Mouse (Mus musculus): Measurements from ENCODE around the gene Oxa1l.
"Not testable (repeated sequence)": the region's sequence is repeated elsewhere in the genome, so short reads cannot be mapped to it uniquely, and the experiment has no call there.

Gene Oxa1l

GRCm38 (mm10) chr14:54360577-54361340, at the start of gene Oxa1l:
Gene Oxa1l (plus strand): TSS chr14:54360834.
- peak; percentile 85 for DNase-seq (ENCODE audit: low read depth)

GRCm38 (mm10) chr14:54311763-54312162, 48.9 kb upstream of the Oxa1l start:
- DNase-seq (ENCODE audit: low read depth), result no peak

DNA sequence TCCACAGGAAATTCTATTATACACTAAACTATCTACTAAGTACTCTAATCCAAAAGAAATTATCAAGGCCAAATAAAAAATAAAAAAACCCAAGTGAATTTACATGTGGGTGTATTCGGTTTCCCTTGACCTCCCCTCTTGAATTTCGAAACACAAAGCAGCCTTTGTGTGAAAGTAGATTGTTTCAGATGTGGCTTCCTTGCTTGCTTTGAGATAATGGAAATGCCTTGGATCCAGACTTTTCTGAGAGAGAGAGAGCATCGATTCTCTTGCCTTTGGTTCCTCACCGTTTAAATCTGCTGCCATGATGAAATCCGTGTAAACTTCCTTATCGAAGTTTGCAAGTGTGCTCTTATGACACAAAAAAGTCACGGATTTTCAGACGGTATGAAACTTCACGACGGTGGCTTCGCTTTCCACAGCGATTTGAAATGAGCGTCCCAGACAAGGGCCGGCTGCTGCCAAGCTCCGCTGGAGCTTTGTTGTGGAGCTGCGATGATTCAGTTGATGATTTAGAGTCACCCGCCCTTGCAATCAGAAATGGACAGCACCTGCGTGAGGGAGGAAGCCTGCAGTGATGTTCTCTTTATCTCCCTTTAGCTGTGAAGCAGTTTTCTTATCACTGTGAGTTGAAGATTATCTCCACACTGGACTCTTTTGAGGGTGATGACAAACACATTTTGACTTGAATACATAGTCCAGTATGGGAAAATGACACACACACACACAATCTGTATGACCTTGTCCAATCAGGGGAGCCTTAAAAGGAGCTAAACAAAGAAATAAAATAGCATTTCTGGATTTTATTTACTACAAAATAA, 38.9 kb upstream of the Oxa1l start:
- DNase-seq (ENCODE audit: low read depth), result no peak

DNA sequence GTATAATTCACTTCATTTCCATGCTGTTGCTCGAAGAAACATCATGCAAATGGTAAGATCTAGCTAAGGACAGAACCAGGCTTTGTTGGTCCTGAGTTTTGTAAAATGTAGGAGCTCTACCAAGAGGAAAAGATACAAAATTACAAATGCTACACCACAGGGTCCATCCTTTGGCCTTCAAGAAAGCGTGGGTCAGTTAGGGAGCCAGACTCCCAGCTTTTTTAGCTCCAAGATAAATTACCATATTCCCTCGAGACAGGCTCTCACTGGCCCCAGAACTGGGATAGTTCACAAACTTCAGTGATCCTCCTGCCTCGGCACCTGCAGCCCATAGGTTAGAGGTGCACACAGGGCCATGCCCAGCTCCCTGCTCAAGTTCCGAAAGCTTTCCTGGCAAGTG, 36.1 kb upstream of the Oxa1l start:
- DNase-seq (ENCODE audit: low read depth), result no peak

GRCm38 (mm10) chr14:54328548-54328947, 32.1 kb upstream of the Oxa1l start:
- no peak for DNase-seq (ENCODE audit: low read depth)

DNA sequence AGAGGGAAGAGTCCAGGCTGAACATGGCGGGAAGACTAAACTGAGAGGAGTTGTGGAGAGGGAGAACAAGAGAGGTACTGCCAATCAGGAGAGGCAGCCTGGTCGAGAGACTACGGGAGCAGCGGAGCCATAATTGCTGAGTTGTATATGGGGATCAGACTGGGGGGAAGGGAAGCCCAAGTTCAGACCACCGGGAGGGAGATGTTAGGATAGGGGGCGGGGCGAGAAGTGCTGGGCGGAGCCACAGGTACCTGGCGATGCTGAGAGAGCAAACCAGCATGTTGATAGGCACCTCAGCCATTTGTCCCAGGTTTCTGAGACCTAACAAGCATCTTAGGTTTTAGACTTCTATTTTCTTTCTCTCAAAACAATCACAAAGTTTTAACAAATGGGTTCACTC, 31.4 kb upstream of the Oxa1l start:
- no peak for DNase-seq (ENCODE audit: low read depth)

- DNase-seq (ENCODE audit: low read depth), result no peak
Measured at GRCm38 (mm10) chr14:54331178-54331577, 29.5 kb upstream of the Oxa1l start.

- no peak for DNase-seq (ENCODE audit: low read depth)
Measured at GRCm38 (mm10) chr14:54332176-54333074, 28.2 kb upstream of the Oxa1l start.

DNA sequence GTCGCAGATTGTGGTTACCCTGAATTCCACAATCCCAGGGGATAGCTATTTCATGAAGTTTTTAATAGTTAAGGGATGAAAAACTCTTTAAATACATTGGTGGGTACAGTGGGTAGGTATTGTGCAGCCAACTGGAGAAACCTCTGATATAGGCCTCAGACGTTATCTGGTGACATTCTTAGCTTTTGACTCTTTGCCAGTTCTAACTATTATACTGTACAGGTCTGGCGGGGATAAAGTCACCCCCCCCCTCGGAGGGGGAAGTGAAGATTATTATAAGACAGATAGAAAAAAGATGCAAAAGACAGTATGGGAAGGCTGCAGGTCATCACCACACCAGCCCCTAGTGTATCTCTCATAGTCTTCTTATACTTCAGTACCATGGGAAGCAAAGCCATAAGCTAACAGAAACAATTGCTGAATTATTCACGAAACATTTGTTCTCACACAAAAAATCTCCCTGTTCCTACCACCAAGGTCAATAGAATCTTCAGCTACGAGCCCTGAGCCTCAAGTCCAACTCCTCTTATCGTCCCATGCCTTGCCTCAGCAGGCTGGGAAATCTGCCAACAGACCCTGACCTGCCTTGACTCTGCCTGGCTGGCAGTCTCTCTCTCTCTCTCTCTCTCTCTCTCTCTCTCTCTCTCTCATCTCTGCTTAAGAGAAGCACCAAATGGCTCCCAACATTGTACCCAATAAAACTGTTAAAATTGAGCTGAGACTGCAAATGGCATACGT, 27.0 kb upstream of the Oxa1l start:
- no peak for DNase-seq (ENCODE audit: low read depth)

DNA sequence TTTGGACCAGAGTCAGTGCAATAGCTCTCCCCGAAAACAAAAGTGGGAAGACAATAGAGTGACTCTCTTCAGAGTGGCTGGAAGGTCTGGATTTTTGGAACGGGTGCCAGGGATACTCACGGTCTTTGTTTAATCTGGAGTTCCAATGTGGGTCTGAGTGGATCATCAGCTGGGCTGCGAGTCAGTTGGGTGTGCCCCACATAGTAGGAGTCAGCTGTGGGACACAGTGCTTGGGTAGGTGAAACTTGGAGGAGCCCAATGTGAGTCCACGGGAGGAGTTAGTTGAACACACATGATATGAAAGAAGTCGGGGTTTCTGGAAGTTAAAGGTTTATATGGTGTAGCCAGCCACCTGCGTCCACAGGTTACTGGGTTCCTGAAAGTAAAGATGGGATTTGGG, 19.8 kb upstream of the Oxa1l start:
- no peak for DNase-seq (ENCODE audit: low read depth)

DNA sequence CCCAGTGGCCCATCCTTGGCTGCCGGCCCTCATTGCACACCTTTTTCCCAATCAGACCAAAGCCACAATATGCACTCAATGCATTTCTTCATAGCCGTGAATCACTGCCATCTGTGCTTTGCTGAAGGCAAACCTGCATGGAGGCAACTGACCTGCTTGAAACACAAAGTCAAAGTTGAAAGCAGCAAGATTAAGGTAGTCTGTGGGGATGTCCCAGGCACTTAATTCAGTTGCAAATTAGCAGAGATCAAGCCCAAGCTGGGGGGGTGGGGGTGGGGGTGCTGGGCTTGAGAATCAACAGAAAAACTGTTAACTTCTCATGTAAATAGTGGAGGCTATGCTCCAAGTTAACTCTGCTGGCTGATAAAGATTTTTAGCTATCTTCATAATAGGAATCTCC, 18.8 kb upstream of the Oxa1l start:
- DNase-seq (ENCODE audit: low read depth), result not testable (repeated sequence)

DNA sequence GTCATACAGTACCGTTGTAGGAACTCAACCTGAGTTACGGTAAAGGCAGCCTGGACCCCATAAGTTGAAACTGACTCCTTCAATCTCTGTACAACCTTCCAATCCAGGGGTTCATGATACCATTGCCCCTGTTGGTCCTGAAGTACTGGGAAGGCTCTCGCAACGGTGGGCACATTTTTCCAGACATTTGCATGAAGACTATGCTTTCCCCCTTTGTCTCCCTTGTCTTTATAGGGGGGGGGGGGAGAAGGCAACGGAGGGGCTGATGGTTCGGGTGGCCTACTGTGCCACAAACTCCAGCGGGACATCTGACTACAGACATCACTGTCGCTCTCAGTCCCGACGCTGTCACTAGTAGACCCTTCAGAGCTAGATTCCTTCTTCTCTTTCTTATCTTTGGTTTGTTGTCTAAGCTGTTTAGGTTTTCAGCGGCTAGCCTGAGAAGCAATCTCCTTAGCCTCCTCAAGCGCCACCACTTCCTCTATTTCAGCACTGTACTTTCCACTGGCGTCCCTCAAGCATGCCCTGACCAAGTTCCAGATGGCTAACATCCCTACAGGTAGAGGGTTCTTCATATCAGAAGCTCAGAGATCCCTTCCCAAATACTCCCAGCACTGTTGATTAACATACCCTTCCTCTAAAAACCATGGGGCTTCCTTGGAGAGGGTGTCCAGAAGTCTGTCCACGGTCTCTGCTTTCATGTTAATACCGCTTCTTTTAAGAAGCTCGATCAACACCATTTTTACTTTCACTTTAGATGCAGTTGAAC, 9.7 kb upstream of the Oxa1l start:
- not testable (repeated sequence) for DNase-seq (ENCODE audit: low read depth)

- no peak for DNase-seq (ENCODE audit: low read depth)
Measured at GRCm38 (mm10) chr14:54352314-54352713, 8.3 kb upstream of the Oxa1l start.

DNA sequence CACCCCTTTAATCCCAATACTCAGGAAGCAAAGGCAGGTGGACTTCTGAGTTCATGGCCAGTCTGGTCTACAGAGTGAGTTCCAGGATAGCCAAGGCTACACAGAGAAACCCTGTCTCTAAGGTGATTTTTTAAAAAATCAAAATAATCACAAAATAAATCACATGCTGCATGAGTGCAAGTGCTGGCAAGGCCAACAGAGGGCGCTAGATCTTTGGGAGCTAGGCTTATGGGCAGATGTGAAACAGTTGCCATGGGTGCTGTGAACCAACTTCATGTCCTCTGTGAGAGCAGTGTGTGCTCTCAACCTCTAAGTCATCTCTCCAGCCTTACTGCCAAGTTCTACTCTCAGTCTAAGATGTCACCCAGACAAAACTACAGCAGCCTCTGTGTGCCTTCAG, 6.2 kb upstream of the Oxa1l start:
- no peak for DNase-seq (ENCODE audit: low read depth)

DNA sequence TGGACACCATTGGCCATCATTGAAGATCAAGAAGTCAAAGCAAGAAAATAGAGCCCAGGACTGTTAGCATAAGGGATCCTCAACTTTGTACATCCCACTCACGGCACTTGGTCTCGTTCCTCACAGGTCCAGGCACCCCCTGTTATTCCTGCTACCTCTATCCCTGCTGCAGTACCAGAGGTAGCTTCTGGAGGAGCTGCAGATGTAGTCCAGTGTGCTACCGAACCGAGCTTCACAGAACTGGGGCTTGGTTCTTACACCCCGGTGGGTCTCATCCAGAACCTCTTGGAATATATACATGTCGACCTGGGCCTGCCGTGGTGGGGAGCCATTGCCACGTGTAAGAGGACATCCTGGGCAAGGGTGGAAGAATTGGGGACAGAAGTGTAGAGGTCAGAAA, 2.5 kb downstream of the Oxa1l start:
- no peak for DNase-seq (ENCODE audit: low read depth)

DNA sequence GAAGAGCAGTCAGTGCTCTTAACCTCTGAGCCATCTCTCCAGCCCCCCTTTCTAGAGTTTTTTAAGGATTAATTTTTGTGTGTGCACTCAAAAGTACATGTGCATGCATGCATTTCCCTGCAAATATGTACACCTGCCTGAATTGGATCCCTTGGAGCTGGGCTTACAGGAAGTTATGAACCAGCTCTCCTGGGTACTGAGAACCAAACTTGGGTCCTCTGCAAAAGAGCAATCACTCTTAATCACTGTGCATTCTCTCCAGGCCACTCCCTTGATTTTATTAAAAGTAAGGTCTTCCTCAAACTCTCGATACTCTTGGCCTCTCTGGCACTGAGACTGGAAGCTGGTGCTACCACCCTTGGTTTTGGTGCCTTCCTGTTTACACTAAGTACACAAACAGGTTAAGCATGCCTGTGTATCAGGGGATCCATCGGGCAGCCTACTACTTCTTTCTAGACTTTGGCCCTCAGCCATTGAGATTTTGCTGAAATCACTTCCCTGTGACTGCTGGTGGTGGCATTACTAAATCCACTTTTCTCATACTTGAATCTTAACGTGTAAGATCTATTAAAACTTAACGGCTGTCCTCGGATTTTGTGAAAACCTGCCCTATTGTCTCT, 4.5 kb downstream of the Oxa1l start:
- no peak for DNase-seq (ENCODE audit: low read depth)

- no peak for DNase-seq (ENCODE audit: low read depth)
Measured at GRCm38 (mm10) chr14:54366581-54366980, 5.9 kb downstream of the Oxa1l start.

GRCm38 (mm10) chr14:54367429-54368060, 6.9 kb downstream of the Oxa1l start:
- no peak for DNase-seq (ENCODE audit: low read depth)

DNA sequence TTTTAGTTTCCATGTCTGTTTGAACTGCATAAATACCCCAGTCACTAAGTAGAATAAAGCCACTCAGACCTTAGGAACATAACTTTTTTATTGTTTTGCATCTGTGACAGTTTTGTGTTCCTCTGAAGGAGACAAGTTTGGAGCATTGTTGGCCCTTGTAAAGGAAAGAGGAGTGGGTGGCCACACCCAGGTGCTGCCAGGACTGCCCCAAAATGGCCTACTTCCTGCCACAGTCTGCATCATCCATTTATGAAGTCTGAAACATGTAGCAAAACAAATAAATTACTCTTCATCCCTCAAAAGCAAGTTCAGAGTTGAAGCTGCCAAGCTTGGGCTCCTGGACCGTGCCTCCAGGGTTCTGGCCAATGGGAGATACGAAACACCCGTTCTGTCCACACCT, 8.7 kb downstream of the Oxa1l start:
- DNase-seq (ENCODE audit: low read depth), result no peak

DNA sequence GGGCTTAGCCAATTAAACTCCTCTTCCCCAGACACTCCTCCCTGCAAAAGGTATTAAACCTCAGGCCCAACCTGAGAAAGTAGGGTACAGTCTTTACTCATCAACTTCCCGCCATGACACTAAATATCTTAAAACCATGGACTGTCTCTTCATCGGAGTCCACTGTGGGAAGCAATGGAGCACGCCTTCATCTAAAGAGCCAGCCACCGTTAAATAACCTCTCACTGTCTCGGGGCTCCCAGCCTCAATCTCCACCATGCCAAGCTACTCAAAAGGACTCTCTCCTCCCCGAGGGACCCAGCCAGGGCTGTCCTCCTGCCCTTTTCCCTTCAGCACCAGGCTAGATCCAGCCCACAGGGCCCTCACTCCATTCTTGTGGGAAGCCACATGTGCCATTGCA, 10.0 kb downstream of the Oxa1l start:
- no peak for DNase-seq (ENCODE audit: low read depth)
